Mouse (Mus musculus) spleen, postnatal 4 days (tissue): ENCODE results near the gene Exosc6.
"Not testable (repeated sequence)": the region's sequence is repeated elsewhere in the genome, so short reads cannot be mapped to it uniquely, and the experiment has no call there.

ENCODE experiments used
- DNase-seq, 2 experiments: peaks; one replicate each; pipeline ENCODE4 v3.0.0; 2022; ENCODE audit warnings: low spot score in 2 of 2

Gene Exosc6

DNA sequence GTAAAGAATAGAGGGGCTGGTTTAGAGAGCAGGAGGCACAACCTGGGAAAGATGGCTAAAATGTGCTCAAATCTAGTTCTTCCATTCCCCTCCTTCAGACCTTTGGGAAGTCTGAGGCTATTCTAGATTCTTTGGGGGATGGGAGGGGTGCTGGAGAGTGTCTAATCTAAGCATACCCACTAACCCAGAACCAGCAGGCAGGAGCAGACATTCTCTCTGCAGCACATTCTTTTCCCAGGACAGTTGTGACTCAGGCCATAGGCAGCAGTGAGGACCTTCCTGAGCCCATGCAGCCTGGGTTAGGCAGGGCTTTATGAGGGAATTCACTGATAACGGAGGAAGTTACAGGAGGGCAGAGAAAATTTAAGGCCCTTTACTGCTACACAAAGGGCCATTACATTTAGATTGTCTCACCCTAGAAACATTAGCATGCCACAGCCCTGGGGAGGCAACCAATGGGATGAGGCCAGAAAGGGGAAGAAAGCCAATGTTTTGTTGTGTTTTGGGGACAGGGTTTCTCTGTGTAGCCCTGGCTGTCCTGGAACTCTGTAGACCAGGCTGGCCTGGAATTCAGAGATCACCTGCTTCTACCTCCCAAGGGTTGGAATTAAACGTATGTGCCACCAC lies 2.9 kb downstream of the Exosc6 start:
- DNase-seq = no peak

DNA sequence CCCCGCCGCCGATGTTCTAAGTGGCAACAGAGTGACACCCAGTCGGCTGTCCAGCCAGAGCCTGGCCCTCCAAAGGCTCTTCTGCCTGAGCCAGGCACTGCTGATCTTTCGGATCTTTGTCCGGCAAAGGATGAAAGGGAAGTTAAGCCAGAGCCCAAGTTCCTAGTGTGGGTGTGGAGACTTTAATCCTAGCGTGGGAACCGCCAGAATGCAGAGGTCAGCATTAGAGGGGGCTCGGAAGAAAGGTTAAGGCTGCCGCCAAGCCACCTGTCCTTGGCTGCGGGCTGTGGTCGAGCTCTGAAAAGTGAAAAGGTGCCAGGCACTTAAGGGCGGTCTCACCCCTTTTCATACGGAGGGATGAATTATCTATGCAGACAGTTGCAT lies 5.5 kb downstream of the Exosc6 start:
- DNase-seq = no peak

DNA sequence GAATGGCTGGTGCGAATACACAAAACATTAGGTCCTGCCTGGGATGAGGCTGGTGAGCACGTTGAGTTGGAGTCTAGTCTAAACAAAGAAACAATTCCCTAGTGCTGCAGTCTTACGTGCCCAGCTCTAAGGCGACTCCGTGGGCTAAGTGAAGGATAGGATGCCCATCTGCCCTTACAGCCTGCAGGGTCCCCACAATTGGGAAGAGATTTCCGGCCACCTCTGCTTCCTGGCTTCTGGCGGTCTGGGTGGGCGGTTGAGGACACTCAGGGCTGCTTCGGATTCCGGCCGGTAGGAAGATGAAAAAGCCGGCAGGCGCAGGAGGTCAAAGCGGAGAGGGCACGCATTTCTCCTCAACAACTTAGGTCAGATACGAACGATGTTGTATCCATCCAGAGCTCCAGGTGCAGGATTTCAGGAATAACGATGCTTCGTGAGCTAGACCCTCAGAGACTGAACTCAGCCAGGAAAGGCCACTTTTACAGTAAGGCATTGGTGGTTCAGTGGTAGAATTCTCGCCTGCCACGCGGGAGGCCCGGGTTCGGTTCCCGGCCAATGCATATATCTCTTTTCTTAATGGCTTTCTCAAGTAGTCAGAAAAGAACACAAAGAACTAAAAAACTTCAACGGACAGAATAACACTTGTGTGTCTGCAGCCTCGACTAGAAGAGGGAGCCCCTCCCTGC lies 6.1 kb downstream of the Exosc6 start:
- DNase-seq = peak; percentile 83 to 94

- DNase-seq = no peak
Measured at GRCm38 (mm10) chr8:111062893-111063292, 6.8 kb downstream of the Exosc6 start.

DNA sequence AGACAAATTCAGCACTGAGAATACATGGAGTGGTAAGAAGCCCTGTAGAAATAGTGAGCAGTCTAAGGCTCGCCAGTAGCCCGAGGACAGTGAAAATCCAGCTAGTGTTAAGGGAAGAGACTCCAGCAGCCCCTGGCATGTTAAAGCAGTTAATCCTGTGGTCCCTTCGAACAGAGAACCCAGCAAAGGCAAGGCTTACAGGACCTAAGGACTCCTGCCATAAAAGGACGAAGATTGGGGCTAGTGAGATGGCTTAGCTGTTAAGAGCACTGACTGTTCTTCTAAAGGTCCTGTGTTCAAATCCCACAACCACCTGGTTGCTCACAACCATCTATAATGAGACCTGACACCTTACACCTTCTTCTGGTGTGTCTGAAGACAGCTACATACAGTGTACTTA lies 10.2 kb downstream of the Exosc6 start:
- DNase-seq = no peak

GRCm38 (mm10) chr8:111067439-111067838 lies 11.3 kb downstream of the Exosc6 start:
- peak in 1 of 2 experiments; percentile 54 for DNase-seq

DNA sequence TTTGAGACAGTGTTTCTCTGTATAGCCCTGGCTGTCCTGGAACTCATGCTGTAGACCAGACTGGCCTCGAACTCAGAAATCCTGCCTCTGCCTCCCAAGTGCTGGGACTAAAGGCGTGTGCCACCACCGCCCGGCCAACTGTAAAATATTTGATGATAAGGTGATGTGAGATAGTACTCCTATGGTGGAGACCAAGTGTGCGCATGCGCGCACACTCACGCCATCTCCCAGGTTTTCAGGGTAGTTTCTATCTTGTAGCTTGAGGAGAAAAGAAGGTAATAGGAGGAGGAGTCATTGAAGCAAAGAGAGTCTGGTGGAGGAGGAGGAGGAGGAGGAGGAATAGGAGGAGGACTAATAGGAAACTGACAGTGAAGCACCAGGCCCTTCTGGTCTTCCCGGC lies 12.5 kb downstream of the Exosc6 start:
- not testable (repeated sequence) for DNase-seq

- DNase-seq = no peak
Measured at GRCm38 (mm10) chr8:111075926-111076325, 19.8 kb downstream of the Exosc6 start.

- DNase-seq = no peak
Measured at GRCm38 (mm10) chr8:111079461-111079860, 23.3 kb downstream of the Exosc6 start.

GRCm38 (mm10) chr8:111079861-111080271 lies 23.7 kb downstream of the Exosc6 start:
- DNase-seq = no peak

DNA sequence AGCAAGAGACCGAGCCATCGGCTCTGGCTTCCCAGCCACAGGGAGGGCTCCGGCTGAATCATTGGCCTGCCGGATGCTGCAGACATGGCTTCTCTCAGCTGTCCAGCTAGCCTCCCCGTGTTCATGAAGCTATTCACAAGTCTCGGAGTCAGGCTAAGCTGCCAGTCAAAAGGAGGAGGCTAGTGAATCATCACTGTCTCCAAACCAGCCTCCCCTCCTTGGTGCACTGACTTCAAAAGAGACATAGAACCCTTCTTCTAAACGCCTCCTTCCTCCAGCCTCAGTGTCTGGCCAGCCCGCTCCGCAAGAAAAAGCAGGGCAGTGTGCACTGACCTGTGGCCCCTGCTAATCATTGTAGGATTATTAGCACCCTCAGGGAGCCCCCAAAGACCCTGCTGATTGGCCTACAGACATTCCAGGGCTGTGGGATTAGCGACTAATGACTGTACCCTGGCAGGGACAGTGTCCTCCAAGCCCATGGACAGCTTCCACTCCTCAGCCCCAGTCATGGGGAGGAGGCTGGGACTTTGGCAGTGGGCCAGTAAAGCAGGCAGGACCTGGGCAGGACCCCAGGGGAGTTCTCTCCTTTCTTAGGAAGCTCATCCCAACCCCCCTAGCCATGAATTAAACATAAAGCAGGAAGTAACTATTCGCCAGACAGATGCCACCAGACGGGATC lies 25.6 kb downstream of the Exosc6 start:
- DNase-seq = no peak

GRCm38 (mm10) chr8:111083936-111084335 lies 27.8 kb downstream of the Exosc6 start:
- DNase-seq = not testable (repeated sequence)

DNA sequence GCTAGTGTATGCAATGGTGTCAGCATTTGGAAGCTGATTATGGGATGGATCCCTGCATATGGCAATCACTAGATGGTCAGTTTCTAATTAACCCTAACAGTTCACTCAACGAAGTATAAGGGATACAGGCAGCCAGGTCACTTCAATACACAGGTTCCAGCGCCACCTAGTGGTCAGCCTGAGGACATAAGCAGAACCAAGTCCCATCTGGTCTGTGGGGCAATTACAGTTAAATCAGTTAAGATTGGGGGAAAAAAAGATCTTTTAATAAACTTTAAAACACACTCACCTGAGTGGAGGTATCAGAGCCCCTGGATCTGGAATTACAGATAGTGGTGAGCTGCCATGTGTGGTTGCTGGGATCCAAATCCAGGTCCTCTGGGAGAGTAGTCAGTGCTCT lies 34.0 kb downstream of the Exosc6 start:
- peak; percentile 73 to 93 for DNase-seq

DNA sequence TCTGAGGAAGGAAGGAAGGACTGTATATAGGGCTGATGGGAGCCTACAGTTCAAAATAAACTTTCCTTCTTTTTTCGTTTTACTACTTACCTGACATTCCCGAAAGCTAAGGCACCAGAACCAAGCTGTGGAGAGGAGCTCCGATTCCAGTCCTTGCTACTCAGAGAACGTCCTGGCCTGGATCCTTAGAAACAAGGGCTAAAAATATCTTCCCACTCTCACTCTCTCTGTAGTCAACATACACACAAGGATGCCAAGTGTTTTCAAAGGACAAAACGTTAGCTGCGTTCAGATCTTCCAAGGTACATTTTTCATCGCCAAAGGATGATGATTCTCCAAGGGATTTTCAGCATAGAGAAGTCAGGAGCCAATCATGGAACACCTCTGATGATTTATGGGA lies 35.6 kb downstream of the Exosc6 start:
- no peak for DNase-seq

GRCm38 (mm10) chr8:111092326-111092725 lies 36.2 kb downstream of the Exosc6 start, which contains the start of gene Clec18a:
TSS of gene Clec18a (minus strand) at chr8:111092426.
- DNase-seq = not testable (repeated sequence)

- peak; percentile 91 to 95 for DNase-seq
Measured at GRCm38 (mm10) chr8:111093865-111094718, 38.0 kb downstream of the Exosc6 start, which contains the start of gene Pdpr. TSS of gene Pdpr (plus strand) at chr8:111094630.

- peak; percentile 33 to 73 for DNase-seq
Measured at GRCm38 (mm10) chr8:111094719-111095302, 38.7 kb downstream of the Exosc6 start.
